10 mouse cellular contexts compared by ENCODE assay signal in genomic region chr5:125102907-125103306, GRCm38 (mm10).
DNase-seq lines count a peak whose midpoint lies in the region; ATAC-seq lines count a peak whose summit lies in the region.
"Had no signal": no experiment of that assay in that cellular context is flagged by ENCODE, and none has a peak within 500 bp of the region (broad histone marks: within the 10 kb centered on the region; RNA-seq: fewer than 3 reads in every experiment).

No protein-coding gene starts in this region.

- H3K27ac ChIP-seq in forebrain, embryonic 10.5 days: peak overlapping the region; percentile 68
- peak overlapping the region; percentile 87 for H3K27ac ChIP-seq in hindbrain, embryonic 13.5 days
- H3K27ac ChIP-seq in midbrain, embryonic 16.5 days (ENCODE audit: low read length): peak overlapping the region; percentile 82
- H3K27ac ChIP-seq: macrophage had no signal

- peak; percentile 71 for ATAC-seq in hindbrain, embryonic 13.5 days (ENCODE audit: low FRiP score)
- peak; percentile 67 for ATAC-seq in midbrain, embryonic 16.5 days
- ATAC-seq: Patski had no signal

- H3K27me3 ChIP-seq in forebrain, embryonic 10.5 days (ENCODE audit: poor library complexity, severe bottlenecking): no peaks in the 10 kb centered on the region
- H3K27me3 ChIP-seq in hindbrain, embryonic 13.5 days: no peaks in the 10 kb centered on the region
- no peaks in the 10 kb centered on the region for H3K27me3 ChIP-seq in midbrain, embryonic 16.5 days (ENCODE audit: control insufficient read depth, insufficient read depth, low read depth, low read length)
- H3K27me3 ChIP-seq: Patski had no signal

- no peak overlapping the region for H3K4me2 ChIP-seq in hindbrain, embryonic 13.5 days
- H3K4me2 ChIP-seq in midbrain, embryonic 16.5 days (ENCODE audit: low read length): no peak overlapping the region

- peak; percentile 62 to 70 for DNase-seq in layer of hippocampus, postnatal 10 days (ENCODE audit: low spot score in 2 of 2)
- DNase-seq in layer of hippocampus, adult 9-11 months: no peak
- DNase-seq in forebrain, embryonic 10.5 days (ENCODE audit: extremely low spot score, low spot score): no peak
- DNase-seq in gastrocnemius, adult 18-20 months (ENCODE audit: low spot score): no peak
- DNase-seq in left cerebral cortex, adult 11 months (ENCODE audit: low spot score): no peak
- DNase-seq: cerebellum, adult 9-10 months had no signal

- 73% methylated on average over 7 of the region's 7 CpGs for WGBS in forebrain, embryonic 10.5 days
- 43% methylated on average over 7 of the region's 7 CpGs for WGBS in hindbrain, embryonic 13.5 days
- WGBS in midbrain, embryonic 16.5 days: 31% methylated on average over 7 of the region's 7 CpGs

- peaks cover 100% of the 10 kb centered on the region for H3K36me3 ChIP-seq in forebrain, embryonic 10.5 days (replicated peaks)
- H3K36me3 ChIP-seq in hindbrain, embryonic 13.5 days: peaks cover 58% of the 10 kb centered on the region
- peaks cover 11% of the 10 kb centered on the region; the same call in 1 of the 2 replicates for H3K36me3 ChIP-seq in midbrain, embryonic 16.5 days (ENCODE audit: control insufficient read depth, insufficient read depth, low read length)

- peaks cover 7% of the 10 kb centered on the region for H3K9me3 ChIP-seq in forebrain, embryonic 10.5 days
- no peaks in the 10 kb centered on the region for H3K9me3 ChIP-seq in hindbrain, embryonic 13.5 days
- H3K9me3 ChIP-seq in midbrain, embryonic 16.5 days (replicated peaks; ENCODE audit: control insufficient read depth, low read length, poor library complexity, severe bottlenecking): no peaks in the 10 kb centered on the region

- no peak overlapping the region for H3K4me3 ChIP-seq in forebrain, embryonic 10.5 days
- no peak overlapping the region for H3K4me3 ChIP-seq in hindbrain, embryonic 13.5 days
- no peak overlapping the region for H3K4me3 ChIP-seq in midbrain, embryonic 16.5 days (ENCODE audit: low read depth, low read length)

- peak overlapping the region; percentile 44 for H3K9ac ChIP-seq in hindbrain, embryonic 13.5 days
- peak overlapping the region; percentile 32; the same call in 1 of the 2 replicates for H3K9ac ChIP-seq in midbrain, embryonic 16.5 days (ENCODE audit: low read depth, low read length)

- peaks cover 41% of the 10 kb centered on the region for H3K4me1 ChIP-seq in forebrain, embryonic 10.5 days
- peaks cover 38% of the 10 kb centered on the region for H3K4me1 ChIP-seq in hindbrain, embryonic 13.5 days (replicated peaks)
- peaks cover 13% of the 10 kb centered on the region for H3K4me1 ChIP-seq in midbrain, embryonic 16.5 days (ENCODE audit: control insufficient read depth, insufficient read depth, low read length)

Comparison
In these comparisons a context has a peak if more than half of its experiments do, and no peak if none do; other contexts are left out.
1. DNase-seq: peak in layer of hippocampus, postnatal 10 days (2 of 2); none in layer of hippocampus, adult 9-11 months (single experiment), forebrain, embryonic 10.5 days (single experiment), gastrocnemius, adult 18-20 months (single experiment) and left cerebral cortex, adult 11 months (single experiment).
2. Peak in every context shown above with its lines, with median percentiles within 50 percentile points of each other: H3K27ac ChIP-seq.